Mouse (Mus musculus) hindbrain, embryonic 15.5 days (tissue): ENCODE measurements around the gene Sptlc2. TPM values are rescaled to one million over a fixed set of nuclear protein-coding genes. Genes with fewer than 3 reads are reported as not detected.

Source experiments
- ATAC-seq: fragments of 200-750 bp; cut with Nextera tagmentation; 2 replicates; pipeline ENCODE4 v1.8.0; 2017; ENCODE audit warnings: low read depth, moderate number of reproducible peaks, moderate TSS enrichment; ENCODE audit not compliant: low FRiP score
- H3K27ac ChIP-seq: fragments of 300-500 bp; sonication (generic); replicated peaks from 2 replicates; pipeline ENCODE4 v1.5.1; 2015; ENCODE audit warnings: mild to moderate bottlenecking, inconsistent platforms
- H3K27me3 ChIP-seq: fragments of 300-500 bp; sonication (generic); 2 replicates; pipeline ENCODE4 v1.6.1; 2015; ENCODE audit warnings: control low read depth, inconsistent platforms
- H3K36me3 ChIP-seq: fragments of 300-500 bp; sonication (generic); 2 replicates; pipeline ENCODE4 v1.6.1; 2015; ENCODE audit warnings: control low read depth, inconsistent platforms
- H3K4me1 ChIP-seq: fragments of 300-500 bp; sonication (generic); replicated peaks from 2 replicates; pipeline ENCODE4 v1.6.1; 2015; ENCODE audit warnings: control low read depth, inconsistent platforms
- H3K4me2 ChIP-seq: fragments of 300-500 bp; sonication (generic); 2 replicates; pipeline ENCODE4 v1.6.1; 2015; ENCODE audit warnings: moderate library complexity, mild to moderate bottlenecking, inconsistent platforms
- H3K4me3 ChIP-seq: fragments of 300-500 bp; sonication (generic); 2 replicates; pipeline ENCODE4 v1.5.1; 2015; ENCODE audit warnings: mild to moderate bottlenecking, inconsistent platforms
- H3K9ac ChIP-seq: fragments of 300-500 bp; sonication (generic); 2 replicates; pipeline ENCODE4 v1.6.1; 2015; ENCODE audit warnings: inconsistent platforms
- H3K9me3 ChIP-seq: fragments of 300-500 bp; sonication (generic); 2 replicates; pipeline ENCODE4 v1.6.1; 2016; ENCODE audit warnings: control low read depth, inconsistent platforms
- WGBS: fragments of 180-500 bp; shearing (Covaris S2); methylation state at CpG from one replicate; pipeline ENCODE4 v1.1.7; 2015; 5-methylcytosine and 5-hydroxymethylcytosine counted together
- microRNA-seq: library from miRNA; unstranded; fragments of <30 nt; microRNA quantifications from one replicate; pipeline ENCODE4, GENCODE M21; 2016
- polyA plus RNA-seq: library from polyadenylated mRNA; unstranded; fragments of >200 nt; fragmentation: Nextera tagmentation; extraction: Ambion mirVana; gene quantifications from 2 replicates; pipeline ENCODE4 v1.2.1, GENCODE M21; 2015

The Sptlc2 gene
- polyA plus RNA-seq, 1 experiment from 2014 or later: 57.6 TPM

DNA sequence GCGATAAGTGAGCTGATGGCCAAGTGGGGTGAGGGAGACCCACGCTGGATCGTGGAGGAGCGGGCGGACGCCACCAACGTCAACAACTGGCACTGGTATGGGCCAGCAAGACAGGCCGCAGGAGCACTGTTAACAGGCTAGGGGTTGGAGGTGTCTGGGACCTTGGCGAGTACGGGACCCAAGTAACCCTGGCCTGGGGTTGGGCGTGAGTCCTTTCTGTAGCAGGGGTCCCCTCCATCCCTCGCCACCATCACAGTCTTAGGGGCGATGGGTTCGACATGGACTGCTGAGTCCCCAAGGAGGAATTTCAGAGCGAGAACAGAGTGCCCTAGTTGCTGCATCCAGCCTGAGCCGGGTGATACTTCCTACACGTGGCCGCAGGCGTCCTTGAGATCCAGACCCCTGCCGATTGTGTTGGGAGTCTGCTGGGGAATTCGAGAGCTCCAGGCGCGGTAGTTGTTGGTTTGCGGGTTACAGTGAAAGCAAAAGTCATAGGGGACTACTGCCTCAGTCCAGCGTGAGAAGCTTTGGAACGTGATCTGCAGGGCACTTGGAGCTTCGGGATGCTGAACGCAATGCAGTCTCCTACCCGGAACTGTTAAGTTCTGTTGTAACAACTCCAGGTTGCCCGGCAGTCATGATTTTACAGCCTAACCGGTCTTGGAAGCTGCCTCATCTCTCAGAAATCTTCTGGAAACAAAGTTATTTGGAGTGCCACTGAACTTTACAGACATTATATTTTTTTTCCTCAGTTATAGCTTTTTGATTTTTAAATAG lies 121.1 kb downstream of the Sptlc2 start:
- peaks cover 43% of the 10 kb centered on the region for H3K36me3 ChIP-seq
- peak; percentile 76 for ATAC-seq

GRCm38 (mm10) chr12:87266108-87266826 lies 121.9 kb downstream of the Sptlc2 start, which contains the start of the genes Vipas39 and Ahsa1:
Gene Vipas39, minus strand, starts transcription at chr12:87266256.
Gene Ahsa1, plus strand, starts transcription at chr12:87266479.
- WGBS: under 1% methylated on average over 31 of the region's 31 CpGs
- peak within 1 kb of the TSS; percentile 74 for H3K4me3 ChIP-seq
- H3K4me2 ChIP-seq: peak within 1 kb of the TSS; percentile 82
- ATAC-seq: peak; percentile 99
- H3K9me3 ChIP-seq: no peaks in the 10 kb centered on the region
- H3K9ac ChIP-seq: peak within 1 kb of the TSS; percentile 87
- no peaks in the 10 kb centered on the region for H3K27me3 ChIP-seq
- H3K27ac ChIP-seq: peak within 1 kb of the TSS; percentile 93
- peaks cover 25% of the 10 kb centered on the region for H3K4me1 ChIP-seq
- peaks cover 43% of the 10 kb centered on the region for H3K36me3 ChIP-seq

More for the DNA sequence above, 121.1 kb downstream of the Sptlc2 start:
- peak overlapping the region; percentile 74 for H3K4me3 ChIP-seq
- peak overlapping the region; percentile 82 for H3K4me2 ChIP-seq
- peak overlapping the region; percentile 87 for H3K9ac ChIP-seq
- peak overlapping the region; percentile 93 for H3K27ac ChIP-seq
- H3K4me1 ChIP-seq: peaks cover 25% of the 10 kb centered on the region
- H3K9me3 ChIP-seq: no peaks in the 10 kb centered on the region
- H3K27me3 ChIP-seq: no peaks in the 10 kb centered on the region
- under 1% methylated on average over 31 of the region's 31 CpGs for WGBS

GRCm38 (mm10) chr12:87265444-87265843 lies 122.7 kb downstream of the Sptlc2 start:
- Histone ChIP-seq H3K27me3 (no peaks in the 10 kb centered on the region), H3K9me3 (no peaks in the 10 kb centered on the region), H3K4me1 (peaks cover 25% of the 10 kb centered on the region), H3K4me3 (peak overlapping the region; percentile 74), H3K36me3 (peaks cover 39% of the 10 kb centered on the region), H3K4me2 (peak overlapping the region; percentile 54), H3K9ac (peak overlapping the region; percentile 80), H3K27ac (peak overlapping the region; percentile 85)
- no peak for ATAC-seq
- 28% methylated on average over 11 of the region's 11 CpGs for WGBS

- no peak overlapping the region for H3K27ac ChIP-seq
- H3K4me1 ChIP-seq: peaks cover 11% of the 10 kb centered on the region
- no peak overlapping the region for H3K4me3 ChIP-seq
- no peak overlapping the region for H3K9ac ChIP-seq
- peaks cover 65% of the 10 kb centered on the region for H3K36me3 ChIP-seq
- H3K27me3 ChIP-seq: no peaks in the 10 kb centered on the region
- no peak overlapping the region for H3K4me2 ChIP-seq
- no peak for ATAC-seq
- 93% methylated on average over 8 of the region's 8 CpGs for WGBS
- H3K9me3 ChIP-seq: no peaks in the 10 kb centered on the region
These were observed 127.6 kb downstream of the Sptlc2 start for GRCm38 (mm10) chr12:87260562-87260961.

DNA sequence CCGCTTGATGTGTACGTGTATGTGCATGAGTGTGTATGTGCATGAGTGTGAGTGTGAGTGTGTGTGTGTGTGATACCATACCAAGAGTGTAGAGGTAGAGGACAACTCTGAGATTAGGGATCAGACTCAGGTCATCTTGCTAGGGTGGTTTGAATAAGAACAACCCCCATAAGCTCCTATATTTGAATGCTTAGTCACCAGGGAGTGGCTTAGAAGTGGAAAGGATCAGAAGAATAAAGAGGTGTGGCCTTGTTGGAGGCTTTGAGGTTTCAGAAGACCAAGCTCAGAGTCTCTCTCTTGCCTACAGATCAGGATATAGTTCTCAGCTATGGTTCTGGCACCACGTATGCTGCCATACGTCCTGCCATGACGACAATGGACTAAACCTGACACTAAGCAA lies 131.5 kb downstream of the Sptlc2 start:
- H3K27me3 ChIP-seq: no peaks in the 10 kb centered on the region
- no peak overlapping the region for H3K4me2 ChIP-seq
- no peak overlapping the region for H3K4me3 ChIP-seq
- H3K4me1 ChIP-seq: no peaks in the 10 kb centered on the region
- no peak overlapping the region for H3K9ac ChIP-seq
- 96% methylated on average over 5 of the region's 5 CpGs for WGBS
- H3K27ac ChIP-seq: no peak overlapping the region
- peaks cover 83% of the 10 kb centered on the region for H3K36me3 ChIP-seq
- H3K9me3 ChIP-seq: no peaks in the 10 kb centered on the region
- ATAC-seq: no peak

Small RNAs within 50 kb of the gene (microRNA-seq; reads per million reads assigned to microRNA genes)
- gene Gm47293 (not detected), gene Mir3068 (34.4 reads per million, percentile 39 among the genes with 10 or more reads in this experiment)

Other genes with a start within 250 kb of the Sptlc2 start
- gene Gstz1, start 241.2 kb downstream of the Sptlc2 start, polyA plus RNA-seq: 29.3 and 30.0 TPM in 2 replicates
- gene Pomt2, start 240.4 kb downstream of the Sptlc2 start, polyA plus RNA-seq: 14.7 and 14.8 TPM in 2 replicates
- gene Samd15, start 188.6 kb downstream of the Sptlc2 start, polyA plus RNA-seq: 2.0 and 2.4 TPM in 2 replicates
- 5.2 and 5.7 TPM in 2 replicates for gene Tmed8, start 187.9 kb downstream of the Sptlc2 start, polyA plus RNA-seq
- 1.1 and 1.2 TPM in 2 replicates for gene Noxred1, start 149.6 kb downstream of the Sptlc2 start, polyA plus RNA-seq
- gene Vipas39, start 122.1 kb downstream of the Sptlc2 start, polyA plus RNA-seq: 52.2 and 55.2 TPM in 2 replicates
- 208 and 221 TPM in 2 replicates for gene Ahsa1, start 121.9 kb downstream of the Sptlc2 start, polyA plus RNA-seq
- gene Ism2, start 88.7 kb downstream of the Sptlc2 start, polyA plus RNA-seq: 1.7 and 1.9 TPM in 2 replicates
- gene Slirp, start 55.5 kb upstream of the Sptlc2 start, polyA plus RNA-seq: 242 and 258 TPM in 2 replicates
- gene Alkbh1, start 55.7 kb upstream of the Sptlc2 start, polyA plus RNA-seq: 36.6 and 37.5 TPM in 2 replicates
- 93.4 and 103 TPM in 2 replicates for gene Snw1, start 83.9 kb upstream of the Sptlc2 start, polyA plus RNA-seq
- not detected in 2 replicates for gene Gm5788, start 106.4 kb upstream of the Sptlc2 start, polyA plus RNA-seq
- not detected in 2 replicates for gene Gm8300, start 126.0 kb upstream of the Sptlc2 start, polyA plus RNA-seq
- gene Oog1, start 214.3 kb upstream of the Sptlc2 start, polyA plus RNA-seq: not detected in 2 replicates
- gene Gm4027, start 230.5 kb upstream of the Sptlc2 start, polyA plus RNA-seq: not detected in 2 replicates